Mouse (Mus musculus): Measurements from ENCODE around the gene Snx19. TPM values are rescaled to one million over a fixed set of nuclear protein-coding genes. Genes with fewer than 3 reads are reported as not detected.

The Snx19 gene
- polyA plus RNA-seq, 1 experiment from 2014 or later = 15.0 TPM

GRCm38 (mm10) chr9:30454527-30454926 is 27.6 kb downstream of the Snx19 start:
- H3K9me3 ChIP-seq (replicated peaks; ENCODE audit: control insufficient read depth, low read length) = no peaks in the 10 kb centered on the region
- no peak overlapping the region for H3K4me2 ChIP-seq
- H3K36me3 ChIP-seq (ENCODE audit: control insufficient read depth, insufficient read depth, low read length) = no peaks in the 10 kb centered on the region
- no peak overlapping the region for H3K9ac ChIP-seq (ENCODE audit: low read depth, low read length)
- no peaks in the 10 kb centered on the region for H3K27me3 ChIP-seq (ENCODE audit: control insufficient read depth, insufficient read depth, low read length)
- no peak for ATAC-seq (replicated peaks; ENCODE audit: insufficient number of reproducible peaks, low FRiP score, low TSS enrichment)
- no peak overlapping the region for H3K27ac ChIP-seq (ENCODE audit: low read depth, low read length)
- H3K4me1 ChIP-seq (ENCODE audit: control insufficient read depth, insufficient read depth, low read length) = peaks cover 3% of the 10 kb centered on the region
- 89% methylated on average over 2 of the region's 2 CpGs for WGBS (ENCODE audit: insufficient replicate concordance)
- no peak overlapping the region for H3K4me3 ChIP-seq (ENCODE audit: low read depth, low read length)

- no peak; the same call in 1 of the 2 replicates for ATAC-seq (replicated peaks; ENCODE audit: insufficient number of reproducible peaks, low FRiP score, low TSS enrichment)
Measured at GRCm38 (mm10) chr9:30456250-30456649, 29.3 kb downstream of the Snx19 start.

GRCm38 (mm10) chr9:30460501-30460900 is 33.6 kb downstream of the Snx19 start:
- no peak; the same call in 1 of the 2 replicates for ATAC-seq (replicated peaks; ENCODE audit: insufficient number of reproducible peaks, low FRiP score, low TSS enrichment)
- H3K4me2 ChIP-seq = peak overlapping the region; percentile 31
- 15% methylated on average over 8 of the region's 8 CpGs for WGBS (ENCODE audit: insufficient replicate concordance)
- H3K27ac ChIP-seq (ENCODE audit: low read depth, low read length) = peak overlapping the region; percentile 71
- H3K9me3 ChIP-seq (replicated peaks; ENCODE audit: control insufficient read depth, low read length) = no peaks in the 10 kb centered on the region
- H3K27me3 ChIP-seq (ENCODE audit: control insufficient read depth, insufficient read depth, low read length) = no peaks in the 10 kb centered on the region
- peaks cover 14% of the 10 kb centered on the region for H3K36me3 ChIP-seq (ENCODE audit: control insufficient read depth, insufficient read depth, low read length)
- H3K4me3 ChIP-seq (ENCODE audit: low read depth, low read length) = no peak overlapping the region
- H3K4me1 ChIP-seq (ENCODE audit: control insufficient read depth, insufficient read depth, low read length) = peaks cover 21% of the 10 kb centered on the region
- no peak overlapping the region for H3K9ac ChIP-seq (ENCODE audit: low read depth, low read length)

More at GRCm38 (mm10) chr9:30456250-30456649, 29.3 kb downstream of the Snx19 start:
- Histone ChIP-seq H3K36me3 (ENCODE audit: control insufficient read depth, insufficient read depth, low read length) (no peaks in the 10 kb centered on the region), H3K9me3 (replicated peaks; ENCODE audit: control insufficient read depth, low read length) (no peaks in the 10 kb centered on the region), H3K4me2 (no peak overlapping the region), H3K27ac (ENCODE audit: low read depth, low read length) (no peak overlapping the region), H3K4me3 (ENCODE audit: low read depth, low read length) (no peak overlapping the region), H3K9ac (ENCODE audit: low read depth, low read length) (no peak overlapping the region), H3K27me3 (ENCODE audit: control insufficient read depth, insufficient read depth, low read length) (no peaks in the 10 kb centered on the region), H3K4me1 (ENCODE audit: control insufficient read depth, insufficient read depth, low read length) (peaks cover 18% of the 10 kb centered on the region)
- WGBS (ENCODE audit: insufficient replicate concordance) = 64% methylated on average over 6 of the region's 6 CpGs

GRCm38 (mm10) chr9:30464661-30465060 is 37.8 kb downstream of the Snx19 start:
- Histone ChIP-seq H3K27ac (ENCODE audit: low read depth, low read length) (no peak overlapping the region), H3K4me3 (ENCODE audit: low read depth, low read length) (no peak overlapping the region), H3K4me2 (no peak overlapping the region), H3K9ac (ENCODE audit: low read depth, low read length) (no peak overlapping the region), H3K9me3 (replicated peaks; ENCODE audit: control insufficient read depth, low read length) (no peaks in the 10 kb centered on the region), H3K27me3 (ENCODE audit: control insufficient read depth, insufficient read depth, low read length) (no peaks in the 10 kb centered on the region), H3K36me3 (ENCODE audit: control insufficient read depth, insufficient read depth, low read length) (peaks cover 14% of the 10 kb centered on the region), H3K4me1 (ENCODE audit: control insufficient read depth, insufficient read depth, low read length) (peaks cover 19% of the 10 kb centered on the region)
- ATAC-seq (replicated peaks; ENCODE audit: insufficient number of reproducible peaks, low FRiP score, low TSS enrichment) = no peak
- 73% methylated on average over 4 of the region's 4 CpGs for WGBS (ENCODE audit: insufficient replicate concordance)

GRCm38 (mm10) chr9:30480043-30480442 is 53.1 kb downstream of the Snx19 start:
- H3K36me3 ChIP-seq (ENCODE audit: control insufficient read depth, insufficient read depth, low read length) = no peaks in the 10 kb centered on the region
- no peak overlapping the region for H3K9ac ChIP-seq (ENCODE audit: low read depth, low read length)
- no peak for ATAC-seq (replicated peaks; ENCODE audit: insufficient number of reproducible peaks, low FRiP score, low TSS enrichment)
- H3K27me3 ChIP-seq (ENCODE audit: control insufficient read depth, insufficient read depth, low read length) = no peaks in the 10 kb centered on the region
- H3K4me2 ChIP-seq = no peak overlapping the region
- H3K4me1 ChIP-seq (ENCODE audit: control insufficient read depth, insufficient read depth, low read length) = no peaks in the 10 kb centered on the region
- H3K9me3 ChIP-seq (replicated peaks; ENCODE audit: control insufficient read depth, low read length) = no peaks in the 10 kb centered on the region
- no peak overlapping the region for H3K4me3 ChIP-seq (ENCODE audit: low read depth, low read length)
- no peak overlapping the region for H3K27ac ChIP-seq (ENCODE audit: low read depth, low read length)
- 56% methylated on average over 4 of the region's 4 CpGs for WGBS (ENCODE audit: insufficient replicate concordance)

GRCm38 (mm10) chr9:30480464-30480863 is 53.6 kb downstream of the Snx19 start:
- no peak overlapping the region for H3K27ac ChIP-seq (ENCODE audit: low read depth, low read length)
- 2% methylated on average over 6 of the region's 6 CpGs for WGBS (ENCODE audit: insufficient replicate concordance)
- H3K4me3 ChIP-seq (ENCODE audit: low read depth, low read length) = no peak overlapping the region
- ATAC-seq (replicated peaks; ENCODE audit: insufficient number of reproducible peaks, low FRiP score, low TSS enrichment) = peak; percentile 59
- no peaks in the 10 kb centered on the region for H3K36me3 ChIP-seq (ENCODE audit: control insufficient read depth, insufficient read depth, low read length)
- no peaks in the 10 kb centered on the region for H3K4me1 ChIP-seq (ENCODE audit: control insufficient read depth, insufficient read depth, low read length)
- H3K9ac ChIP-seq (ENCODE audit: low read depth, low read length) = no peak overlapping the region
- no peaks in the 10 kb centered on the region for H3K27me3 ChIP-seq (ENCODE audit: control insufficient read depth, insufficient read depth, low read length)
- H3K4me2 ChIP-seq = no peak overlapping the region
- no peaks in the 10 kb centered on the region for H3K9me3 ChIP-seq (replicated peaks; ENCODE audit: control insufficient read depth, low read length)

- no peak overlapping the region for H3K9ac ChIP-seq (ENCODE audit: low read depth, low read length)
- no peak for ATAC-seq (replicated peaks; ENCODE audit: insufficient number of reproducible peaks, low FRiP score, low TSS enrichment)
- H3K4me1 ChIP-seq (ENCODE audit: control insufficient read depth, insufficient read depth, low read length) = no peaks in the 10 kb centered on the region
- H3K4me2 ChIP-seq = no peak overlapping the region
- WGBS (ENCODE audit: insufficient replicate concordance) = 84% methylated on average over 4 of the region's 4 CpGs
- no peaks in the 10 kb centered on the region for H3K36me3 ChIP-seq (ENCODE audit: control insufficient read depth, insufficient read depth, low read length)
- H3K27ac ChIP-seq (ENCODE audit: low read depth, low read length) = no peak overlapping the region
- H3K9me3 ChIP-seq (replicated peaks; ENCODE audit: control insufficient read depth, low read length) = no peaks in the 10 kb centered on the region
- H3K27me3 ChIP-seq (ENCODE audit: control insufficient read depth, insufficient read depth, low read length) = no peaks in the 10 kb centered on the region
- no peak overlapping the region for H3K4me3 ChIP-seq (ENCODE audit: low read depth, low read length)
Measured at GRCm38 (mm10) chr9:30482116-30482515, 55.2 kb downstream of the Snx19 start.

GRCm38 (mm10) chr9:30484183-30484582 is 57.3 kb downstream of the Snx19 start:
- Histone ChIP-seq H3K9ac (ENCODE audit: low read depth, low read length) (no peak overlapping the region), H3K4me3 (ENCODE audit: low read depth, low read length) (no peak overlapping the region), H3K4me1 (ENCODE audit: control insufficient read depth, insufficient read depth, low read length) (no peaks in the 10 kb centered on the region), H3K27me3 (ENCODE audit: control insufficient read depth, insufficient read depth, low read length) (no peaks in the 10 kb centered on the region), H3K27ac (ENCODE audit: low read depth, low read length) (no peak overlapping the region), H3K4me2 (no peak overlapping the region), H3K9me3 (replicated peaks; ENCODE audit: control insufficient read depth, low read length) (no peaks in the 10 kb centered on the region), H3K36me3 (ENCODE audit: control insufficient read depth, insufficient read depth, low read length) (no peaks in the 10 kb centered on the region)
- no peak for ATAC-seq (replicated peaks; ENCODE audit: insufficient number of reproducible peaks, low FRiP score, low TSS enrichment)
- whole genome bisulfite sequencing (ENCODE audit: insufficient replicate concordance) = 72% methylated on average over 3 of the region's 3 CpGs

GRCm38 (mm10) chr9:30485161-30485560 is 58.3 kb downstream of the Snx19 start:
- 82% methylated on average over 2 of the region's 2 CpGs for WGBS (ENCODE audit: insufficient replicate concordance)
- ATAC-seq (replicated peaks; ENCODE audit: insufficient number of reproducible peaks, low FRiP score, low TSS enrichment) = no peak
- H3K36me3 ChIP-seq (ENCODE audit: control insufficient read depth, insufficient read depth, low read length) = no peaks in the 10 kb centered on the region

More at GRCm38 (mm10) chr9:30485161-30485560, 58.3 kb downstream of the Snx19 start:
- Histone ChIP-seq H3K4me1 (ENCODE audit: control insufficient read depth, insufficient read depth, low read length) (no peaks in the 10 kb centered on the region), H3K9ac (ENCODE audit: low read depth, low read length) (no peak overlapping the region), H3K4me3 (ENCODE audit: low read depth, low read length) (no peak overlapping the region), H3K27me3 (ENCODE audit: control insufficient read depth, insufficient read depth, low read length) (no peaks in the 10 kb centered on the region), H3K27ac (ENCODE audit: low read depth, low read length) (no peak overlapping the region), H3K4me2 (no peak overlapping the region), H3K9me3 (replicated peaks; ENCODE audit: control insufficient read depth, low read length) (no peaks in the 10 kb centered on the region)
